Mouse (Mus musculus): ENCODE measurements around the gene Slc6a1. TPM values are rescaled to one million over a fixed set of nuclear protein-coding genes. Genes with fewer than 3 reads are reported as not detected.
A peak's percentile ranks its signal among the peaks of the same experiment; 100 is the strongest.

The Slc6a1 gene
- total RNA-seq, 2 experiments from 2014 or later, result not detected

- no peak for ATAC-seq (replicated peaks; ENCODE audit: poor library complexity)
These were observed 65.7 kb downstream of the Slc6a1 start for GRCm38 (mm10) chr6:114347831-114348754.

- ATAC-seq (replicated peaks; ENCODE audit: poor library complexity), result no peak
These were observed 72.2 kb downstream of the Slc6a1 start for GRCm38 (mm10) chr6:114354635-114355034.

- no peak for ATAC-seq (replicated peaks; ENCODE audit: poor library complexity)
These were observed 75.7 kb downstream of the Slc6a1 start for GRCm38 (mm10) chr6:114358171-114358570.

- peak; percentile 78 for ATAC-seq (replicated peaks; ENCODE audit: poor library complexity)
These were observed 79.9 kb downstream of the Slc6a1 start for GRCm38 (mm10) chr6:114362355-114362754.

GRCm38 (mm10) chr6:114363740-114364139 is 81.3 kb downstream of the Slc6a1 start:
- ATAC-seq (replicated peaks; ENCODE audit: poor library complexity), result no peak

- ATAC-seq (replicated peaks; ENCODE audit: poor library complexity), result peak; percentile 55
These were observed 82.3 kb downstream of the Slc6a1 start for GRCm38 (mm10) chr6:114364734-114365133.

GRCm38 (mm10) chr6:114366191-114366590 is 83.8 kb downstream of the Slc6a1 start:
- ATAC-seq (replicated peaks; ENCODE audit: poor library complexity), result no peak

Other genes with a start within 250 kb of the Slc6a1 start
- gene Atp2b2, start 240.0 kb upstream of the Slc6a1 start, total RNA-seq (2015), result not detected in 2 replicates
- gene Atp2b2, start 240.0 kb upstream of the Slc6a1 start, total RNA-seq (2017), result not detected in 2 replicates
- not detected in 2 replicates for gene Slc6a11, start 151.4 kb upstream of the Slc6a1 start, total RNA-seq (2015)
- not detected in 2 replicates for gene Slc6a11, start 151.4 kb upstream of the Slc6a1 start, total RNA-seq (2017)
- 0.17 TPM in 1 of 2 replicates, not detected in the other for gene Hrh1, start 115.3 kb downstream of the Slc6a1 start, total RNA-seq (2015)
- 0.17 TPM in 1 of 2 replicates, not detected in the other for gene Hrh1, start 115.3 kb downstream of the Slc6a1 start, total RNA-seq (2017)